ENCODE assay signal across 18 mouse cellular contexts in genomic region chr12:117660361-117660760, GRCm38 (mm10).
DNase-seq lines count a peak whose midpoint lies in the region; ATAC-seq and TF ChIP-seq lines count a peak whose summit lies in the region.
"Had no signal": no experiment of that assay in that cellular context is flagged by ENCODE, and none has a peak within 500 bp of the region (broad histone marks: within the 10 kb centered on the region; RNA-seq: fewer than 3 reads in every experiment).

No protein-coding gene starts in this region.

- no peaks in the 10 kb centered on the region for H3K27me3 ChIP-seq in forebrain, postnatal 0 days (ENCODE audit: insufficient read depth, low read length)
- H3K27me3 ChIP-seq in forebrain, embryonic 12.5 days, result no peaks in the 10 kb centered on the region
- H3K27me3 ChIP-seq in kidney, embryonic 14.5 days (ENCODE audit: control insufficient read depth, insufficient read depth, low read length), result no peaks in the 10 kb centered on the region
- no peaks in the 10 kb centered on the region for H3K27me3 ChIP-seq in lung, postnatal 0 days (replicated peaks; ENCODE audit: insufficient read depth, low read length)
- H3K27me3 ChIP-seq: hindbrain, embryonic 15.5 days; neural tube, embryonic 12.5 days had no signal

- H3K4me3 ChIP-seq in forebrain, postnatal 0 days (ENCODE audit: low read depth, low read length), result no peak overlapping the region
- no peak overlapping the region for H3K4me3 ChIP-seq in forebrain, embryonic 12.5 days (replicated peaks)
- peak overlapping the region; percentile 4; the same call in 1 of the 2 replicates for H3K4me3 ChIP-seq in kidney, embryonic 14.5 days (ENCODE audit: low read length)
- peak overlapping the region; percentile 44 for H3K4me3 ChIP-seq in lung, postnatal 0 days (ENCODE audit: low read depth, low read length)
- H3K4me3 ChIP-seq: hindbrain, embryonic 15.5 days; limb, embryonic 12.5 days; neural tube, embryonic 12.5 days had no signal

- no peak for TF ChIP-seq CTCF in forebrain, postnatal 0 days (IDR thresholded peaks at IDR 0.05; ENCODE audit: low read depth)
- no peak for TF ChIP-seq CTCF in lung, postnatal 0 days (IDR thresholded peaks at IDR 0.05)

- TF ChIP-seq EP300 in lung, postnatal 0 days (IDR thresholded peaks at IDR 0.05), result no peak

- H3K4me2 ChIP-seq in forebrain, postnatal 0 days (ENCODE audit: low read depth), result no peak overlapping the region
- no peak overlapping the region for H3K4me2 ChIP-seq in forebrain, embryonic 12.5 days
- H3K4me2 ChIP-seq in kidney, embryonic 14.5 days (replicated peaks; ENCODE audit: low read depth, low read length), result no peak overlapping the region; the same call in 1 of the 2 replicates
- peak overlapping the region; percentile 47 for H3K4me2 ChIP-seq in lung, postnatal 0 days (replicated peaks; ENCODE audit: low read depth, low read length)
- H3K4me2 ChIP-seq: hindbrain, embryonic 15.5 days; limb, embryonic 12.5 days; neural tube, embryonic 12.5 days had no signal

- no peaks in the 10 kb centered on the region for H3K36me3 ChIP-seq in forebrain, postnatal 0 days (ENCODE audit: insufficient read depth)
- H3K36me3 ChIP-seq in forebrain, embryonic 12.5 days (replicated peaks), result no peaks in the 10 kb centered on the region
- no peaks in the 10 kb centered on the region for H3K36me3 ChIP-seq in kidney, embryonic 14.5 days (ENCODE audit: control insufficient read depth, insufficient read depth, low read length)
- H3K36me3 ChIP-seq in lung, postnatal 0 days (ENCODE audit: insufficient read depth, low read length), result no peaks in the 10 kb centered on the region
- H3K36me3 ChIP-seq: hindbrain, embryonic 15.5 days; limb, embryonic 12.5 days; neural tube, embryonic 12.5 days had no signal

- peaks cover 3% of the 10 kb centered on the region; the same call in 1 of the 2 replicates for H3K4me1 ChIP-seq in forebrain, postnatal 0 days (ENCODE audit: insufficient read depth)
- peaks cover 7% of the 10 kb centered on the region; the same call in 1 of the 2 replicates for H3K4me1 ChIP-seq in forebrain, embryonic 12.5 days
- 0 out of 2 replicates have a peak, but pooled peaks cover 4% of the 10 kb centered on the region for H3K4me1 ChIP-seq in kidney, embryonic 14.5 days (ENCODE audit: control insufficient read depth, insufficient read depth, low read length)
- peaks cover 4% of the 10 kb centered on the region; the same call in 1 of the 2 replicates for H3K4me1 ChIP-seq in lung, postnatal 0 days (ENCODE audit: insufficient read depth, low read depth, low read length)
- H3K4me1 ChIP-seq: hindbrain, embryonic 15.5 days; limb, embryonic 12.5 days; neural tube, embryonic 12.5 days had no signal

- DNase-seq in forebrain, postnatal 0 days, result no peak
- DNase-seq in kidney, adult 9 months, result no peak
- peak; percentile 24 for DNase-seq in lung, postnatal 0 days (ENCODE audit: low spot score)
- no peak for DNase-seq in lung, postnatal 25 days (ENCODE audit: low spot score)
- DNase-seq in yolk sac, embryonic 10.5 days (ENCODE audit: low spot score), result peak; percentile 20
- no peak for DNase-seq in MN1 (ENCODE audit: low spot score)
- DNase-seq: adrenal gland, adult 2 months; cerebellum, adult 8-10 months; gastrocnemius, postnatal 36 days; right cerebral cortex, postnatal 4 days; thymus, postnatal 25 days had no signal

- 0 out of 2 replicates have a peak overlapping the region, but pooled peaks have one; percentile 9 for H3K27ac ChIP-seq in forebrain, postnatal 0 days (ENCODE audit: low read depth, low read length)
- H3K27ac ChIP-seq in forebrain, embryonic 12.5 days, result no peak overlapping the region
- H3K27ac ChIP-seq in kidney, embryonic 14.5 days (ENCODE audit: low read depth, low read length), result no peak overlapping the region
- peak overlapping the region; percentile 70 for H3K27ac ChIP-seq in lung, postnatal 0 days (ENCODE audit: low read length)
- H3K27ac ChIP-seq: hindbrain, embryonic 15.5 days; limb, embryonic 12.5 days; neural tube, embryonic 12.5 days had no signal

- H3K9me3 ChIP-seq in forebrain, postnatal 0 days (ENCODE audit: low read length), result no peaks in the 10 kb centered on the region
- no peaks in the 10 kb centered on the region for H3K9me3 ChIP-seq in forebrain, embryonic 12.5 days
- H3K9me3 ChIP-seq in kidney, embryonic 14.5 days (ENCODE audit: control insufficient read depth, low read length), result no peaks in the 10 kb centered on the region
- no peaks in the 10 kb centered on the region for H3K9me3 ChIP-seq in lung, postnatal 0 days (ENCODE audit: low read length)
- H3K9me3 ChIP-seq: hindbrain, embryonic 15.5 days; limb, embryonic 12.5 days; neural tube, embryonic 12.5 days had no signal

- WGBS in forebrain, postnatal 0 days, result 46% methylated on average over 4 of the region's 4 CpGs
- 32% methylated on average over 4 of the region's 4 CpGs for WGBS in forebrain, embryonic 12.5 days
- WGBS in kidney, embryonic 14.5 days, result 34% methylated on average over 4 of the region's 4 CpGs
- 27% methylated on average over 4 of the region's 4 CpGs for WGBS in lung, postnatal 0 days

- no peak overlapping the region for H3K9ac ChIP-seq in forebrain, postnatal 0 days
- no peak overlapping the region for H3K9ac ChIP-seq in forebrain, embryonic 12.5 days
- no peak overlapping the region; the same call in 1 of the 2 replicates for H3K9ac ChIP-seq in kidney, embryonic 14.5 days (ENCODE audit: low read depth, low read length)
- peak overlapping the region; percentile 42 for H3K9ac ChIP-seq in lung, postnatal 0 days (replicated peaks; ENCODE audit: low read depth)
- H3K9ac ChIP-seq: hindbrain, embryonic 15.5 days; limb, embryonic 12.5 days; neural tube, embryonic 12.5 days had no signal

- ATAC-seq in forebrain, postnatal 0 days, result no peak
- no peak for ATAC-seq in forebrain, embryonic 12.5 days (ENCODE audit: low FRiP score)
- no peak for ATAC-seq in kidney, embryonic 14.5 days (ENCODE audit: low FRiP score, low TSS enrichment)
- no peak for ATAC-seq in lung, postnatal 0 days
- ATAC-seq: forebrain, embryonic 16.5 days; midbrain, embryonic 16.5 days had no signal

Comparison
In these comparisons a context has a peak if more than half of its experiments do, and no peak if none do; other contexts are left out.
1. DNase-seq: peak in lung, postnatal 0 days (single experiment) and yolk sac, embryonic 10.5 days (single experiment); none in forebrain, postnatal 0 days (single experiment), kidney, adult 9 months (single experiment), lung, postnatal 25 days (single experiment) and MN1 (single experiment).
2. H3K27ac ChIP-seq: peak in forebrain, postnatal 0 days (single experiment) and lung, postnatal 0 days (single experiment); none in forebrain, embryonic 12.5 days (single experiment) and kidney, embryonic 14.5 days (single experiment).
3. H3K4me3 ChIP-seq: peak in kidney, embryonic 14.5 days (single experiment) and lung, postnatal 0 days (single experiment); none in forebrain, postnatal 0 days (single experiment) and forebrain, embryonic 12.5 days (single experiment).